Mouse (Mus musculus) T-helper 17 cell (primary cell): ENCODE results near the gene Sdsl.

Experiments
- in situ Hi-C, 2 experiments: fragments of 300-600 bp; cut with MboI, MseI; formaldehyde crosslinking; loops; 1 replicate in 1 of 2; 2 replicates in 1 of 2; pipeline ENCODE4 v1.15.1; 2025; ENCODE audit warnings: high pct_unique_total_duplicates in 2 of 2

Sdsl gene

DNA sequence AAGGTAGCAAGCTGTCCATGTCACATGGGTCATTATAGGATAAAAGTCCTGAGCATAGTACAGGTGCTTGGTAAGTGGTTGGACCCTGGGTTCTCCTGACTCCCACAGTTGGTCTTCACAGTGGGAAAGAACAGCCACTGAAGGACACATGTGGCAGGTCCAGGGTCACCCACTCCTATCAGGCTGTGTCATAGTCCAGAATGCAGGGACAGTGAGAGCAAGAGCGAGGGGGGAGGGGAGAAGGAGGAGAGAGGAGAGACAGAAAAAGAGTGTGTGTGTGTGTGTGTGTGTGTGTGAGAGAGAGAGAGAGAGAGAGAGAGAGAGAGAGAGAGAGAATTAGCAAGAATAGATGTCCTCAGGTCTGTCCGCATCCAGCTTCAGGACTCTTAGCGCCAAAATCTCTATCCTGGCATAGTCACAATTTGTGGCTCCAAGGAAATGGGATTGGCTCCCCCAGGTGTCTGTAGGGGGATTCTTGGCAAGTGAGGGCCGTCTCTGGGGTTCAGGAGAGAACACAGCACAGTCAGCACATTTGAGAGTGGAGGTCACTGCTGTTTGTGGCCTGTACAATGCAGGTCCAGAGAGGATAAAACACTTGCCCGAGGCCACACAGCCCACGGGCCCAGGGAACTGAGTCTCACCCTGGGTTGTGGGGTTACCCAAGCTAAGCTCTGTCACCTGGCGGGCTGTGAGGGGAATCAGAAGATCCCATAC, 15.6 kb downstream of the Sdsl start:
- in situ Hi-C loops: no loop called here

- in situ Hi-C loops: no loop called here
Measured at GRCm38 (mm10) chr5:120456253-120456652, 16.4 kb downstream of the Sdsl start.

GRCm38 (mm10) chr5:120454756-120455337, 17.8 kb downstream of the Sdsl start:
- in situ Hi-C loops: no loop called here

DNA sequence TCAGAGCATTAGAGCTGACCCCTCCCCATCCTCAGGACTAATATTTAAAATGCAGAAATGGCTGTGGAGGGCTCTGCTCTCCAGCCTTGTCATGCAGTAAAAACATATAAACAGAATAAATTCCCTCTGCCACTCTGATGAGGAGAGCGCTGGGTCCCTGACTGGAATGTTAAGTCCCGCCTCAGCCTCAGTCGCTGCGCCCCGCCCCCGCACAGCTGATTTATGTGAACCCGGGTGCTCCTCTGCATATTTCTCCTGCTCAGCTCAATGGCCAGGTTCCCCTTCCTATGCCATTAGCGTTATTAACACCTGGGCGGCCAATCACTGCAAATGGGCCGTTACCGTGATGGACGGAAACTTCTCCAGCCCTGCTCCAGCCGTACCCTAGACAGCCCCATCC, 25.3 kb downstream of the Sdsl start:
- in situ Hi-C loops: no loop called here

- in situ Hi-C loops: no loop called here
Measured at GRCm38 (mm10) chr5:120440733-120441132, 31.9 kb downstream of the Sdsl start.

DNA sequence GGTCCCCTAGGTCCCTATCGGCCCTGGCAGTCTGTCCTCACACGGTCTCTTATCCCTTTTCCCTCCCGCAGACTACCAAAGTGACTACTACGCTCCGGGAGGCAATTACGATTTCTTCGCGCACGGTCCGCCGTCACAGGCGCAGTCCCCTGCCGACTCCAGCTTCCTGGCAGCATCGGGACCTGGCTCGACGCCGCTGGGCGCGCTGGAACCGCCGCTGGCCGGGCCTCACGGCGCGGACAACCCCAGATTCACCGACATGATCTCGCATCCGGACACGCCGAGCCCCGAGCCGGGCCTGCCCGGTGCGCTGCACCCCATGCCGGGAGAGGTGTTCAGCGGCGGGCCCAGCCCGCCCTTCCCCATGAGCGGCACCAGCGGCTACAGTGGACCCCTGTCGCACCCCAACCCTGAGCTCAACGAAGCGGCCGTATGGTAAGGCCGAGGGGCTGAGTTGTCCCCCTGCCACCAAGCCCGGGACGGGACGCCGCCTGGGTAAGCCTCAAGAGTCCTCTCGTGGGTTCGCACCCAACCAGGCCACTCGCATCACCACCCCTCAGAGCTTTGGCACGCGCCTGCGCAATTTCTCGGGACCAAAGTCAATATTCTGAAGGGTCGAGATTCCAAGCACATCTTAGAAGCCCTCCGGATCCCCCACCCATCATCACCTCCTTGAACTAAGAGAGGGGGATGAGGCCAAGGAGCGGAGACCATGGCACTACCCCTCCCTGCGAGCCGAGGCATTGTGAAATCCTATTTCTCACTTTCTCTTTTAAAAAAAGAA, 32.5 kb downstream of the Sdsl start:
- in situ Hi-C loops: no loop called here

DNA sequence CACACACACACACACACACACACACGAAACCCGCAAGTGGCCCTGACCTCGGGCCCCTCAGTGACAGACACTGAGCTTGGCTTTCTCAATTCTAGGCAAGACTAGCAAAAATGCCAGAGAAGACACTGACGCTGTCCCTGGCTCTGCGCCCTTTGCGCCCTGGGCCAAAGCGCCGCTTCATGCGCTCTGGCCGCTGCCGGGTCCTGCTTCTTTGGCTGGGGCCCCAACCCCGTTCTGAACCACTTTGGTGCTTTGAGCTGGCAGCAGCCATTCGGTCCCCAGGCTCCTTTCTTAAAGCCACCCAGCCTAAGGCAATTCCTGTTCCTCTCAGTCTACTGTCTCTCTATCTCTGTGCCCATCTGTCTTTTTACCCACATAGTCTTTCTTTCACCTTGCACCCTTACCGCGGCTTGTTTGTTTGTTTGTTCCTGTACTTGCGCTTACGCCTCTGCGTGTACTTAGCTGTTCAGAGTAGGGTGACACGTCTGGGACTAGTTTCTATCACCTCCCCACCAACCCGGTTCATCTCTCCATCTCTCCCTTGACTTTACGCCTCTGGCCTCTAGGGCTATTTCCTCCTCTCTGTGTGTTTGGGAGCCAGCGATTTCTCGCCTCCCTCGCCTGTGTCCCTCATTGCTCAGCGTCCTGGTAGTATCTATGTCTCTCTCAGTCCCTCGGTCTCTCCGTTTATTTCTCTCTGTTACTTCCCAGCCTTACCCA, 33.5 kb downstream of the Sdsl start:
- in situ Hi-C loops: no loop called here

DNA sequence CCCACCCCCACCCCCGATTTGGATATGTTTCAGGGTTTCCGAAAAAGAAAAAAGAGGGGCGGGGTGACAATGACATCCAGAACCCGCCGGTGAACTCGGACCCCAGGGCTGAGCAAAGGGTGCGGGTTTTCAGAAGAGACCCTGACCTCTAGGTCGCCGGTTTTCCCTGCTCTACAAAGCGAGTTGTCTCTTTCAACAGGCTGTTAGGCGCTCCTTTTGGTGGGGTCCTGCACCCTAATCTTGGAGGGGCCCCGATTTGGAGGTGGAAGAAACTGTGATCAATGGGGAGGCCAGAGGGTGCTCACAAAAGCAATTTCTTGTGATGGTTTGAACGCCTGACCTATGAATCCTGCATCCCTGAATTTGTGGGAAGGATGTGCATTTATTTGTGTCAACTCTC, 34.1 kb downstream of the Sdsl start:
- in situ Hi-C loops: no loop called here

- in situ Hi-C loops: no loop called here
Measured at GRCm38 (mm10) chr5:120437986-120438385, 34.6 kb downstream of the Sdsl start.

- in situ Hi-C loops: no loop called here
Measured at GRCm38 (mm10) chr5:120437539-120437938, 35.1 kb downstream of the Sdsl start.

DNA sequence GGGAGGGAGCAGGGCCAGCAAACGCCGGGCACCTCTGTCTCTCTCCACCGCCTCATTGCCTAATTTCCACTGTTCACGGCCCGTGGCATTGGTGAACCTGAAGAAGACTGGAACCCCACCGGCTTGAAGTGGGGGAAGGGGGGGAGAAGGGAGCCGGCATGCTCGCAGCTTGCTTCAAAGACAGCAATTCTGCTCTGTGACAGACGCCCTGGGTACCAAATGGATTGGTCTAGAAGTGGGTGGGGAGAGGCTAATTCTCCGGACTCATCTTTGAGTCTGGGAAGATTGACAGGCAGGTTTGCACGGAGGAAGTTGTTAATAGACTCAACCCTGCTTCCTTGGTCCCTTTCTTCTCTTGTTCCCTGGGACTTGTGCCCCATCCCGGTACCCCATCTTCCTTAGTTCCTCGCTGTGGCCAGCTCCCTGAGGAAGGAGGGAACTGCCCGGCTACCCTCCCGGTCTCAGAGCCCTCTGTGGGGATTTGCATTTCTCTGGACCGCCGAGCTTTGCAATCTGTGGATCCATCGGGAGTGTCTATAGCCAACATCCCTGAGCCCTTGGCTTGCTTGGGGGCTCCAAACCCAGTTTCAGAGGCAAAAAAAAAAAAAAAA, 35.6 kb downstream of the Sdsl start:
- in situ Hi-C loops: no loop called here

GRCm38 (mm10) chr5:120435731-120436501, 36.7 kb downstream of the Sdsl start:
- in situ Hi-C loops: no loop called here

- in situ Hi-C loops: no loop called here
Measured at GRCm38 (mm10) chr5:120435006-120435681, 37.5 kb downstream of the Sdsl start.

DNA sequence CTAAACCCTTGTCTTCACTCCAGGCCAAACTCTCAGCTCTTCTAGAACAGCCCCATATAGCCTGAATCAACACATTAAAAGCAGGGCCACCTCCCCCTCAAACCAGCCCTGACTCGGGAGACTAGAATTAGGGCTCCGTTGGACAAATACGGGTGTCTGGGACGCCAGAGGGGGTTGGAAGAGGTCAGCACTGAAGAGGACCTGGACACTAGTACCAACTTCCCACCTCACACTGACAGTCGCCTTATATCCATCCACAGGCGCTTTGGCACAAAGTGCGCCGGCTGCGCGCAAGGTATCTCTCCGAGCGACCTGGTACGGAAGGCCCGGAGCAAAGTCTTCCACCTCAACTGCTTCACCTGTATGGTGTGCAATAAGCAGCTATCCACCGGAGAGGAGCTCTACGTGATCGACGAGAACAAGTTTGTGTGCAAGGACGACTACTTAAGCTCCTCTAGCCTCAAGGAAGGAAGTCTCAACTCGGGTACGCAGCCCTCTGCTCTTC, 38.3 kb downstream of the Sdsl start:
- in situ Hi-C loops: no loop called here

- in situ Hi-C loops: no loop called here
Measured at GRCm38 (mm10) chr5:120433135-120433760, 39.4 kb downstream of the Sdsl start.

GRCm38 (mm10) chr5:120432486-120433015, 40.1 kb downstream of the Sdsl start:
- in situ Hi-C loops: no loop called here

- in situ Hi-C loops: no loop called here
Measured at GRCm38 (mm10) chr5:120431649-120432485, 40.7 kb downstream of the Sdsl start, which contains the start of gene Lhx5. Gene Lhx5, plus strand, starts transcription at chr5:120431699.

GRCm38 (mm10) chr5:120431001-120431583, 41.5 kb downstream of the Sdsl start:
- in situ Hi-C loops: no loop called here
